Mouse (Mus musculus): ENCODE measurements around the gene Dnaaf5.

The Dnaaf5 gene

GRCm38 (mm10) chr5:139143890-139144289 lies 6.1 kb upstream of the Dnaaf5 start:
- no peak for DNase-seq

GRCm38 (mm10) chr5:139145726-139146125 lies 4.3 kb upstream of the Dnaaf5 start:
- DNase-seq: no peak

- DNase-seq: no peak
Observed at GRCm38 (mm10) chr5:139146476-139147075, 3.4 kb upstream of the Dnaaf5 start.

GRCm38 (mm10) chr5:139147178-139148078 lies 2.6 kb upstream of the Dnaaf5 start:
- DNase-seq: no peak

GRCm38 (mm10) chr5:139149006-139149672 lies 884 bp upstream of the Dnaaf5 start:
- no peak for DNase-seq

- DNase-seq: peak; percentile 55
Observed at GRCm38 (mm10) chr5:139150603-139151031, 594 bp downstream of the Dnaaf5 start.

GRCm38 (mm10) chr5:139160899-139161298 lies 10.9 kb downstream of the Dnaaf5 start:
- peak; percentile 30 for DNase-seq

- DNase-seq: peak; percentile 81
Observed at GRCm38 (mm10) chr5:139161632-139162031, 11.6 kb downstream of the Dnaaf5 start.

GRCm38 (mm10) chr5:139166781-139167361 lies 16.8 kb downstream of the Dnaaf5 start:
- DNase-seq: peak; percentile 87

- DNase-seq: no peak
Observed at GRCm38 (mm10) chr5:139167548-139167947, 17.5 kb downstream of the Dnaaf5 start.

GRCm38 (mm10) chr5:139171929-139172328 lies 21.9 kb downstream of the Dnaaf5 start:
- no peak for DNase-seq

GRCm38 (mm10) chr5:139174141-139174540 lies 24.1 kb downstream of the Dnaaf5 start:
- DNase-seq: no peak

GRCm38 (mm10) chr5:139174556-139175547 lies 24.8 kb downstream of the Dnaaf5 start:
- DNase-seq: peak; percentile 32

GRCm38 (mm10) chr5:139178895-139179631 lies 29.0 kb downstream of the Dnaaf5 start:
- DNase-seq: peak; percentile 84

- no peak for DNase-seq
Observed at GRCm38 (mm10) chr5:139183131-139183530, 33.1 kb downstream of the Dnaaf5 start.

- DNase-seq: no peak
Observed at GRCm38 (mm10) chr5:139183601-139184000, 33.6 kb downstream of the Dnaaf5 start.

GRCm38 (mm10) chr5:139184897-139185296 lies 34.9 kb downstream of the Dnaaf5 start:
- no peak for DNase-seq

GRCm38 (mm10) chr5:139189726-139190125 lies 39.7 kb downstream of the Dnaaf5 start:
- no peak for DNase-seq

GRCm38 (mm10) chr5:139190958-139191357 lies 40.9 kb downstream of the Dnaaf5 start:
- no peak for DNase-seq

- no peak for DNase-seq
Observed at GRCm38 (mm10) chr5:139198779-139199178, 48.8 kb downstream of the Dnaaf5 start.

- no peak for DNase-seq
Observed at GRCm38 (mm10) chr5:139199636-139199994, 49.6 kb downstream of the Dnaaf5 start.

Data from thymus, postnatal 25 days (tissue).